Mouse (Mus musculus): ENCODE results near the gene Cacna2d3. TPM values are rescaled to one million over a fixed set of nuclear protein-coding genes. Genes with fewer than 3 reads are reported as not detected.

The Cacna2d3 gene
- polyA plus RNA-seq, 1 experiment from 2014 or later, result 1.3 TPM

DNA sequence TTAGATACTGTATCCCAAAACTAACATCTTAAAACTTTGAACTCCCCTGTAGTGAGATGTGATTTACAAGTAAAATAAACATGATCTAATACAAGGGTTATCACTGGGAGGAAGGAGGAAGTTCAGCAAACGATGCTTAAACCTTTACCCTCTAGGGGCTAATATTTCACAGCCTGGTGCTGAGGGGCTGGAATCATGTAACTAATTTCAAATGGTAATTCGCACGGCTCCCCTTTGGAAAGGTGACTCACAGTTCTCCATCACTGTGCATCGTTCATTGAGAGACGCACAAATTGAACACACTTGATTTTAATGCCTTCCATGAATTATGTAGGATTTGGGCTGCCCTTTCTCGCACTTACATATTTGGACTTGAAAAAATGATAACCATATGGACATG lies 767.6 kb downstream of the Cacna2d3 start:
- ATAC-seq (ENCODE audit: insufficient number of reproducible peaks, insufficient read depth, low FRiP score, low read depth), result no peak
- no peaks in the 10 kb centered on the region for H3K27me3 ChIP-seq (ENCODE audit: control insufficient read depth, insufficient read depth, low read length)

GRCm38 (mm10) chr14:28953409-28953808 lies 768.3 kb downstream of the Cacna2d3 start:
- ATAC-seq (ENCODE audit: insufficient number of reproducible peaks, insufficient read depth, low FRiP score, low read depth), result no peak
- Histone ChIP-seq H3K9me3 (ENCODE audit: control insufficient read depth, low read length) (no peaks in the 10 kb centered on the region), H3K27me3 (ENCODE audit: control insufficient read depth, insufficient read depth, low read length) (no peaks in the 10 kb centered on the region), H3K4me2 (ENCODE audit: low read length) (no peak overlapping the region), H3K9ac (ENCODE audit: low read length) (no peak overlapping the region), H3K36me3 (ENCODE audit: control insufficient read depth, insufficient read depth, low read length) (no peaks in the 10 kb centered on the region), H3K4me1 (ENCODE audit: control insufficient read depth in 2 of 2, insufficient read depth in 2 of 2, low read length in 2 of 2) (peaks cover 7 to 13% of the 10 kb centered on the region in 2 experiments), H3K4me3 (ENCODE audit: control insufficient read depth in 1 of 2, insufficient read depth in 1 of 2, low read depth in 1 of 2, low read length in 2 of 2) (no peak overlapping the region), H3K27ac (replicated peaks in 1 of 2; ENCODE audit: control insufficient read depth in 1 of 2, insufficient read depth in 1 of 2, low read depth in 2 of 2, low read length in 2 of 2) (no peak overlapping the region)
- 25% methylated on average over 5 of the region's 5 CpGs for WGBS

More for the DNA sequence above, 767.6 kb downstream of the Cacna2d3 start:
- H3K4me1 ChIP-seq (ENCODE audit: control insufficient read depth in 2 of 2, insufficient read depth in 2 of 2, low read length in 2 of 2), result peaks cover 11 to 17% of the 10 kb centered on the region in 2 experiments
- 63% methylated on average over 6 of the region's 6 CpGs for WGBS
- H3K9me3 ChIP-seq (ENCODE audit: control insufficient read depth, low read length), result no peaks in the 10 kb centered on the region
- H3K27ac ChIP-seq (replicated peaks in 1 of 2; ENCODE audit: control insufficient read depth in 1 of 2, insufficient read depth in 1 of 2, low read depth in 2 of 2, low read length in 2 of 2), result no peak overlapping the region
- no peak overlapping the region for H3K9ac ChIP-seq (ENCODE audit: low read length)
- no peak overlapping the region for H3K4me3 ChIP-seq (ENCODE audit: control insufficient read depth in 1 of 2, insufficient read depth in 1 of 2, low read depth in 1 of 2, low read length in 2 of 2)
- no peak overlapping the region for H3K4me2 ChIP-seq (ENCODE audit: low read length)
- no peaks in the 10 kb centered on the region for H3K36me3 ChIP-seq (ENCODE audit: control insufficient read depth, insufficient read depth, low read length)

- Histone ChIP-seq H3K9me3 (ENCODE audit: control insufficient read depth, low read length) (no peaks in the 10 kb centered on the region), H3K4me2 (ENCODE audit: low read length) (no peak overlapping the region), H3K27me3 (ENCODE audit: control insufficient read depth, insufficient read depth, low read length) (no peaks in the 10 kb centered on the region), H3K27ac (replicated peaks in 1 of 2; ENCODE audit: control insufficient read depth in 1 of 2, insufficient read depth in 1 of 2, low read depth in 2 of 2, low read length in 2 of 2) (no peak overlapping the region), H3K4me1 (ENCODE audit: control insufficient read depth in 2 of 2, insufficient read depth in 2 of 2, low read length in 2 of 2) (peaks cover 4 to 7% of the 10 kb centered on the region in 2 experiments; a peak in 3 of 4 replicates), H3K9ac (ENCODE audit: low read length) (no peak overlapping the region), H3K4me3 (ENCODE audit: control insufficient read depth in 1 of 2, insufficient read depth in 1 of 2, low read depth in 1 of 2, low read length in 2 of 2) (no peak overlapping the region), H3K36me3 (ENCODE audit: control insufficient read depth, insufficient read depth, low read length) (no peaks in the 10 kb centered on the region)
- WGBS, result 84% methylated on average over 2 of the region's 2 CpGs
- ATAC-seq (ENCODE audit: insufficient number of reproducible peaks, insufficient read depth, low FRiP score, low read depth), result no peak
These were observed 771.2 kb downstream of the Cacna2d3 start for GRCm38 (mm10) chr14:28950499-28950898.

DNA sequence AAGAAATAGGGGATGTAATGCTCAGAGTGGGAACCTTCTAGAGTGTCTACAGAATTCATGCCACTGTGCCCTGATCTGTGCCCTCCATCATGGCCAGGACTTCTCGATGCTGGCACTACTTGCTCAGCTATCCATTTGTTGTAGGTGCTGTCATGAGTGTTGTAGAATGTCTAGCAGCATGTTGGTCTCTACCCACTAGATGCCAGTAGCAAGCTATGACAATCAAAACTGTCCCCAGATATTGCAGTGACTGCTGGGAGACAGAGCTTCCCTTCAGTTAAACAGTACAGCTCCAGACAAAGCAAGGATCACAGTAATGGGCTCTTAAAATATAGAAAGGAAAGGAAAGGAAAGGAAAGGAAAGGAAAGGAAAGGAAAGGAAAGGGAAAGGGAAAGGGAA lies 771.9 kb downstream of the Cacna2d3 start:
- ATAC-seq (ENCODE audit: insufficient number of reproducible peaks, insufficient read depth, low FRiP score, low read depth), result no peak
- Histone ChIP-seq H3K4me3 (ENCODE audit: control insufficient read depth in 1 of 2, insufficient read depth in 1 of 2, low read depth in 1 of 2, low read length in 2 of 2) (no peak overlapping the region), H3K27ac (replicated peaks in 1 of 2; ENCODE audit: control insufficient read depth in 1 of 2, insufficient read depth in 1 of 2, low read depth in 2 of 2, low read length in 2 of 2) (no peak overlapping the region), H3K4me1 (ENCODE audit: control insufficient read depth in 2 of 2, insufficient read depth in 2 of 2, low read length in 2 of 2) (peaks cover 4% of the 10 kb centered on the region in 2 experiments; a peak in 3 of 4 replicates), H3K4me2 (ENCODE audit: low read length) (no peak overlapping the region), H3K9ac (ENCODE audit: low read length) (no peak overlapping the region), H3K27me3 (ENCODE audit: control insufficient read depth, insufficient read depth, low read length) (no peaks in the 10 kb centered on the region), H3K36me3 (ENCODE audit: control insufficient read depth, insufficient read depth, low read length) (no peaks in the 10 kb centered on the region), H3K9me3 (ENCODE audit: control insufficient read depth, low read length) (no peaks in the 10 kb centered on the region)
- WGBS, result 73% methylated on average over 1 of the region's 1 CpGs

DNA sequence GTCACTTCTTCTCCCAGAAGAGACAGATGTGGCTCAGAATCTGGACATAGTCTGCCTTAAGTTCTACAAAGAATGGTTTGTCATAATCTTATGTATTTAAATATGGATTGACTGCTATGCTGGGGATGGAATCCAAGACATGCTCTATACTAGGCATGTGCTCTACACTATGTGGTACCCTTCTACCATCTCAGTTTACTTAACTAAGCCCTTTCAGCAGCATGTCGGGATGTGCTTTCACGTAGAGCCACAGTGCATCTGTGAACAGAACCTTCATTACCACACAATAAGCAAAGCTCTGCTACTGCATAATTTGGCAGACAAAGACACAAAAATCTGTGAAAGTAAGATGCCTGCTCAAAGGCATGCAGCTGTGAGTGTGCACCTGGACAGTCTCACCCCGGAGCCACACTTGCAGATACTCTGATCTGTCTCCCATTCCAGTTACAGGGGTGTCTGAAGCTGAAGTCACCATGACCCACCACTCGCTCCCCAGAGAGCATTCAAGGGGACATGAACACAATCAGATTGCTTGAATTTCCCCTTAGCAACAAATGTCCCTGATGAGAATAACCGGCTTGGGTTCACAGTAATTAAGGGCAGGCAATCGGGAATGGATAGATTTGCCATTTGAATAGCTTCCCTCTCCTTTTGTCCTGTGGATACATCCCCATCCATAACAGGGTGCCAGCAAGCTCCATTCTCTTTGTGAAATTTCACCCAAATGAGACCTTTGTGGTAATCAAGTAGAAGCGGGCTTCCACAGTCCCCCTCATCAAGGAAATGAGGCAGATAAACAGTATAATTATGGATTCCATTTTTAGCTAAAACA lies 773.4 kb downstream of the Cacna2d3 start:
- peaks cover 0 to 2% of the 10 kb centered on the region in 2 experiments; a peak in 2 of 4 replicates for H3K4me1 ChIP-seq (ENCODE audit: control insufficient read depth in 2 of 2, insufficient read depth in 2 of 2, low read length in 2 of 2)
- no peaks in the 10 kb centered on the region for H3K27me3 ChIP-seq (ENCODE audit: control insufficient read depth, insufficient read depth, low read length)
- no peaks in the 10 kb centered on the region for H3K9me3 ChIP-seq (ENCODE audit: control insufficient read depth, low read length)
- no peak overlapping the region for H3K4me2 ChIP-seq (ENCODE audit: low read length)
- H3K9ac ChIP-seq (ENCODE audit: low read length), result no peak overlapping the region
- no peak for ATAC-seq (ENCODE audit: insufficient number of reproducible peaks, insufficient read depth, low FRiP score, low read depth)
- H3K36me3 ChIP-seq (ENCODE audit: control insufficient read depth, insufficient read depth, low read length), result no peaks in the 10 kb centered on the region
- no peak overlapping the region for H3K27ac ChIP-seq (replicated peaks in 1 of 2; ENCODE audit: control insufficient read depth in 1 of 2, insufficient read depth in 1 of 2, low read depth in 2 of 2, low read length in 2 of 2)
- no peak overlapping the region for H3K4me3 ChIP-seq (ENCODE audit: control insufficient read depth in 1 of 2, insufficient read depth in 1 of 2, low read depth in 1 of 2, low read length in 2 of 2)
- WGBS, result 79% methylated on average over 7 of the region's 7 CpGs

DNA sequence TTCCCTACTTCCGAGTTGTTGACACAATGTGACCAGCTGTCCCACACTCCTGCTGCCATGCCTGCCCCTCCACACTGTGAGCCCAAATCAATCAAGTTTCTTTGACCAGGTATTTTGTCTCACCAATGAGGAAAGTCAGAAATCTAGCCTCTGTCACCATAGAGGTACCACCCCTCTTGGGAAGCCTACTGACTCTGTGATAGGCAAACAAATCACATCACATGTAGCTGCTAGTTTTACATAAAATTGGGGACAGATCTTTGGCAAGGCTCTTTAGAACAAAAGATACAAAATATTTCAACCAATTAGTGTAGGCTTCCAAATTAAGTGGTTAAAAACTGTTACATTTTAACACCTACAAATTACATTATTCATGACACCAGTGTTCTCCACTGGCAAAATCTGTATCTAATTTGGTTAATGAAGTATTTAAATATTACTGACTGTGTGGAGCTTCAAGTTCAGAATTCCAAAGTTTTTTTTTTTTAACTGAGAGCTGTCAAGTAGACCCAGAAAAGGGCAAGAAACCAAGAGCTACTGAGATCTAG lies 788.8 kb downstream of the Cacna2d3 start:
- H3K36me3 ChIP-seq (ENCODE audit: control insufficient read depth, insufficient read depth, low read length), result no peaks in the 10 kb centered on the region
- no peak for ATAC-seq (ENCODE audit: insufficient number of reproducible peaks, insufficient read depth, low FRiP score, low read depth)
- 92% methylated on average over 1 of the region's 1 CpGs for WGBS
- no peak overlapping the region for H3K27ac ChIP-seq (replicated peaks in 1 of 2; ENCODE audit: control insufficient read depth in 1 of 2, insufficient read depth in 1 of 2, low read depth in 2 of 2, low read length in 2 of 2)
- no peaks in the 10 kb centered on the region for H3K27me3 ChIP-seq (ENCODE audit: control insufficient read depth, insufficient read depth, low read length)
- H3K4me1 ChIP-seq (ENCODE audit: control insufficient read depth in 2 of 2, insufficient read depth in 2 of 2, low read length in 2 of 2), result no peaks in the 10 kb centered on the region
- H3K9me3 ChIP-seq (ENCODE audit: control insufficient read depth, low read length), result no peaks in the 10 kb centered on the region
- H3K4me3 ChIP-seq (ENCODE audit: control insufficient read depth in 1 of 2, insufficient read depth in 1 of 2, low read depth in 1 of 2, low read length in 2 of 2), result no peak overlapping the region
- H3K4me2 ChIP-seq (ENCODE audit: low read length), result no peak overlapping the region
- H3K9ac ChIP-seq (ENCODE audit: low read length), result no peak overlapping the region

DNA sequence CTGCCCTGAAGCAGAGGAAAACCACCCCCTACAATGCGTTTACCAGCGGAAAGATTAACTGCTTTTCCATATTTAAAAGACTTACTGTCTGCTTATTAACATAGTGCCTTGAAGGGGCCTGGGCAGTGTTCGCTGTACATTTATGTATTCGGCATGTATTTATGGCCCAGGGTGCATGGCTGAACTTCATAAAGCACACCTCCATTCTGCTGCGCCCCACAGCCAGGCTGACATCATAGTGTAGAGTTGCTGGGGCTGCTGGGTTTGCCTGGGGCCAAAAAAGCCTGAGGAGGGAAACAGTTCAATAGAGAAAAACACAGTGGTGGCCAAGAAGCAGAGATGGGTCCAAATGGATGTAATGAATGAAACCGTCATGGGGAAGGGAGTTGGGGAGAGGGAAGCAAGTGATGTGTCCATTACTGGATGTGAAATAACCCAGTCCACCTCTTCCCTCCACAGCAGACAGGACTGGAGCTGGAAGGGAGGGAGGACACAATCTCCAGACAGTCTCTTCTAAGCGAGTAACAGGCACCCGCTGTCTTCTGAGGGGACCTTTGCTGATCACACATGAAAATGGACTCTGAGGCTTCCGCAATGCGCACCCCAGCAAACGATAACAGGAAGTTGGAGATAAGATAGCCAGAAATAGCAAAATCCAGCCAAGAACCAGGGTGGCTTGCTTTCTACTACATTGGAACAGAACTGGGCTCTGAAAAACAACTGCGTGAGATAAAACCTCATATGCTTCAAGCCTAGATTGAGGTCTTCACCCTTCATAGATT lies 798.3 kb downstream of the Cacna2d3 start:
- Histone ChIP-seq H3K9ac (ENCODE audit: low read length) (no peak overlapping the region), H3K27me3 (ENCODE audit: control insufficient read depth, insufficient read depth, low read length) (no peaks in the 10 kb centered on the region), H3K9me3 (ENCODE audit: control insufficient read depth, low read length) (no peaks in the 10 kb centered on the region), H3K4me3 (ENCODE audit: control insufficient read depth in 1 of 2, insufficient read depth in 1 of 2, low read depth in 1 of 2, low read length in 2 of 2) (no peak overlapping the region), H3K4me2 (ENCODE audit: low read length) (no peak overlapping the region), H3K27ac (replicated peaks in 1 of 2; ENCODE audit: control insufficient read depth in 1 of 2, insufficient read depth in 1 of 2, low read depth in 2 of 2, low read length in 2 of 2) (no peak overlapping the region), H3K4me1 (ENCODE audit: control insufficient read depth in 2 of 2, insufficient read depth in 2 of 2, low read length in 2 of 2) (peaks cover 2 to 5% of the 10 kb centered on the region in 2 experiments), H3K36me3 (ENCODE audit: control insufficient read depth, insufficient read depth, low read length) (no peaks in the 10 kb centered on the region)
- no peak for ATAC-seq (ENCODE audit: insufficient number of reproducible peaks, insufficient read depth, low FRiP score, low read depth)
- WGBS, result 39% methylated on average over 12 of the region's 12 CpGs
